Mouse (Mus musculus): ENCODE results near the gene Mapk1.

Gene Mapk1

GRCm38 (mm10) chr16:17069511-17070443 is 86.6 kb downstream of the Mapk1 start, which contains the start of gene Ypel1:
Ypel1 (plus strand) TSS chr16:17069696.
- in situ Hi-C loops (cut with MboI; ENCODE audit: low pct_unique_long_range_greater_than_20kb in 1 of 2, low sequenced_read_pairs in 2 of 2, unreplicated experiment in 1 of 2), result no loop called here

GRCm38 (mm10) chr16:17070716-17071115 is 87.5 kb downstream of the Mapk1 start:
- in situ Hi-C loops (cut with MboI; ENCODE audit: low pct_unique_long_range_greater_than_20kb in 1 of 2, low sequenced_read_pairs in 2 of 2, unreplicated experiment in 1 of 2), result no loop called here

GRCm38 (mm10) chr16:17073000-17073399 is 89.8 kb downstream of the Mapk1 start:
- in situ Hi-C loops (cut with MboI; ENCODE audit: low pct_unique_long_range_greater_than_20kb in 1 of 2, low sequenced_read_pairs in 2 of 2, unreplicated experiment in 1 of 2), result no loop called here

GRCm38 (mm10) chr16:17076301-17076700 is 93.1 kb downstream of the Mapk1 start:
- in situ Hi-C loops (cut with MboI; ENCODE audit: low pct_unique_long_range_greater_than_20kb in 1 of 2, low sequenced_read_pairs in 2 of 2, unreplicated experiment in 1 of 2), result no loop called here

GRCm38 (mm10) chr16:17076869-17077268 is 93.7 kb downstream of the Mapk1 start:
- in situ Hi-C loops (cut with MboI; ENCODE audit: low pct_unique_long_range_greater_than_20kb in 1 of 2, low sequenced_read_pairs in 2 of 2, unreplicated experiment in 1 of 2), result no loop called here

GRCm38 (mm10) chr16:17078101-17078500 is 94.9 kb downstream of the Mapk1 start:
- in situ Hi-C loops (cut with MboI; ENCODE audit: low pct_unique_long_range_greater_than_20kb in 1 of 2, low sequenced_read_pairs in 2 of 2, unreplicated experiment in 1 of 2), result no loop called here

- in situ Hi-C loops (cut with MboI; ENCODE audit: low pct_unique_long_range_greater_than_20kb in 1 of 2, low sequenced_read_pairs in 2 of 2, unreplicated experiment in 1 of 2), result loop anchor here in 1 of 2 experiments (5.0 kb wide), 1 partner anchor 200 kb away; no protein-coding TSS in a partner anchor
These were observed 99.1 kb downstream of the Mapk1 start for GRCm38 (mm10) chr16:17082121-17082792.

GRCm38 (mm10) chr16:17085636-17086035 is 102.5 kb downstream of the Mapk1 start:
- in situ Hi-C loops (cut with MboI; ENCODE audit: low pct_unique_long_range_greater_than_20kb in 1 of 2, low sequenced_read_pairs in 2 of 2, unreplicated experiment in 1 of 2), result no loop called here

- in situ Hi-C loops (cut with MboI; ENCODE audit: low pct_unique_long_range_greater_than_20kb in 1 of 2, low sequenced_read_pairs in 2 of 2, unreplicated experiment in 1 of 2), result no loop called here
These were observed 103.1 kb downstream of the Mapk1 start for GRCm38 (mm10) chr16:17086241-17086640.

GRCm38 (mm10) chr16:17086669-17087193 is 103.5 kb downstream of the Mapk1 start:
- in situ Hi-C loops (cut with MboI; ENCODE audit: low pct_unique_long_range_greater_than_20kb in 1 of 2, low sequenced_read_pairs in 2 of 2, unreplicated experiment in 1 of 2), result no loop called here

- in situ Hi-C loops (cut with MboI; ENCODE audit: low pct_unique_long_range_greater_than_20kb in 1 of 2, low sequenced_read_pairs in 2 of 2, unreplicated experiment in 1 of 2), result no loop called here
These were observed 105.2 kb downstream of the Mapk1 start for GRCm38 (mm10) chr16:17088346-17088745.

- in situ Hi-C loops (cut with MboI; ENCODE audit: low pct_unique_long_range_greater_than_20kb in 1 of 2, low sequenced_read_pairs in 2 of 2, unreplicated experiment in 1 of 2), result no loop called here
These were observed 113.8 kb downstream of the Mapk1 start for GRCm38 (mm10) chr16:17096938-17097337.

Data from mouse embryonic stem cell (cell line).